Mouse (Mus musculus) testis, adult 2 months (tissue): Measurements from ENCODE around the gene Trp53rkb.

Experiments
- CTCF ChIP-seq: fragments of 200-500 bp; IDR thresholded peaks from 2 replicates; pipeline ENCODE4 v1.5.1; 2012; ENCODE audit warnings: low read depth, mild to moderate bottlenecking, inconsistent platforms, low read length, moderate library complexity; ENCODE audit not compliant: control insufficient read depth, insufficient read depth, insufficient replicate concordance
- POLR2A ChIP-seq: fragments of 200-500 bp; IDR thresholded peaks from 2 replicates; pipeline ENCODE4 v1.6.1; 2012; ENCODE audit warnings: low read depth, mild to moderate bottlenecking, inconsistent platforms, low read length, moderate library complexity; ENCODE audit not compliant: control insufficient read depth

GRCm38 (mm10) chr2:166775357-166775893 is 16.9 kb upstream of the Trp53rkb start:
- no peak for TF ChIP-seq POLR2A
- no peak for TF ChIP-seq CTCF
